Mouse (Mus musculus) spleen, adult 18-20 months (tissue): ENCODE data around the gene Gzmb.
"Not testable (repeated sequence)": the region's sequence is repeated elsewhere in the genome, so short reads cannot be mapped to it uniquely, and the experiment has no call there.

ENCODE experiments used
- DNase-seq, 2 experiments: peaks; one replicate each; pipeline ENCODE4 v3.0.0; 2022; ENCODE audit warnings: mixed read lengths in 2 of 2

The Gzmb gene

GRCm38 (mm10) chr14:56262153-56262552 lies at the start of gene Gzmb:
Gene Gzmb, minus strand, starts transcription at chr14:56262260.
- DNase-seq: no peak

- DNase-seq: not testable (repeated sequence)
Measured at GRCm38 (mm10) chr14:56311801-56312200, 49.7 kb upstream of the Gzmb start.

GRCm38 (mm10) chr14:56310238-56310637 lies 48.2 kb upstream of the Gzmb start:
- DNase-seq: no peak

GRCm38 (mm10) chr14:56304149-56304548 lies 42.1 kb upstream of the Gzmb start:
- no peak for DNase-seq

GRCm38 (mm10) chr14:56303506-56304025 lies 41.5 kb upstream of the Gzmb start:
- no peak for DNase-seq

- no peak for DNase-seq
Measured at GRCm38 (mm10) chr14:56302091-56302490, 40.0 kb upstream of the Gzmb start.

- DNase-seq: peak in 1 of 2 experiments; percentile 28
Measured at GRCm38 (mm10) chr14:56296786-56297185, 34.7 kb upstream of the Gzmb start.

GRCm38 (mm10) chr14:56296106-56296505 lies 34.0 kb upstream of the Gzmb start:
- no peak for DNase-seq

GRCm38 (mm10) chr14:56293146-56293545 lies 31.1 kb upstream of the Gzmb start:
- no peak for DNase-seq

GRCm38 (mm10) chr14:56288651-56289050 lies 26.6 kb upstream of the Gzmb start:
- DNase-seq: no peak

- DNase-seq: no peak
Measured at GRCm38 (mm10) chr14:56287806-56288205, 25.7 kb upstream of the Gzmb start.

GRCm38 (mm10) chr14:56284356-56285325 lies 22.6 kb upstream of the Gzmb start:
- DNase-seq: no peak

GRCm38 (mm10) chr14:56283816-56284215 lies 21.8 kb upstream of the Gzmb start:
- DNase-seq: no peak

- no peak for DNase-seq
Measured at GRCm38 (mm10) chr14:56281090-56281489, 19.0 kb upstream of the Gzmb start.

GRCm38 (mm10) chr14:56278691-56279090 lies 16.6 kb upstream of the Gzmb start:
- not testable (repeated sequence) for DNase-seq

- DNase-seq: not testable (repeated sequence)
Measured at GRCm38 (mm10) chr14:56276096-56276495, 14.0 kb upstream of the Gzmb start.

GRCm38 (mm10) chr14:56266109-56266508 lies 4.0 kb upstream of the Gzmb start:
- DNase-seq: no peak

- no peak for DNase-seq
Measured at GRCm38 (mm10) chr14:56240409-56240808, 21.7 kb downstream of the Gzmb start.

- no peak for DNase-seq
Measured at GRCm38 (mm10) chr14:56234556-56234955, 27.5 kb downstream of the Gzmb start, which contains the start of gene Gzmc. Gene Gzmc, minus strand, starts transcription at chr14:56234656.

- DNase-seq: no peak
Measured at GRCm38 (mm10) chr14:56211317-56211716, 50.7 kb downstream of the Gzmb start, which contains the start of gene Gzmf. Gene Gzmf, minus strand, starts transcription at chr14:56211417.
